Comparison of ENCODE assay signal across 20 mouse cellular contexts in the genomic region with DNA sequence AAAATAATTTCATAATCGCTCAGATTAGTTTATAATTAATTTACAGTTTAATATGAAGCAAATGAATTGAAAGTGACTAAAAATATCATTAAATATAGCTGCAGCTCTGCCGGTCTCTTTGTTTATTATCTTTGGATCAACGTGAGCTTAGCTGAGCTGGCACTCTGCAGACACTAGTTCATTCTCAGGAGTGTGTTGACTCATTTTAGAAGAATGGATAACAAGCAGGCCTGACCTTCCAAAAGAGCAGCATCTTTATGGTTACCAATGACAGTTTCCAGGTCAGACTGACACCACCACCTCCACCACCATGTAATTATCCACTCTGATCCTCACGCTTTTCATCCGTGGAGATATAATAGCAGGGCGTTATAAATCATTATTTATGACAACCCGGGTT.
"Had no signal": no experiment of that assay in that cellular context is flagged by ENCODE, and none has a peak within 500 bp of the region (broad histone marks: within the 10 kb centered on the region; RNA-seq: fewer than 3 reads in every experiment).

No protein-coding gene starts in this region.

- H3K36me3 ChIP-seq: limb, embryonic 10.5 days; limb, embryonic 13.5 days; liver, embryonic 13.5 days; neural tube, embryonic 13.5 days had no signal

- H3K9me3 ChIP-seq: limb, embryonic 10.5 days; limb, embryonic 13.5 days; liver, embryonic 13.5 days; neural tube, embryonic 13.5 days had no signal

- ATAC-seq: intestine, embryonic 16.5 days had no signal

- H3K4me3 ChIP-seq: layer of hippocampus, adult 2 months; limb, embryonic 10.5 days; limb, embryonic 13.5 days; liver, embryonic 13.5 days; myocyte; neural tube, embryonic 13.5 days had no signal

- DNase-seq: kidney, adult 18-20 months; kidney, adult 9 months; kidney, postnatal 14 days; layer of hippocampus, adult 9-11 months; liver; liver, embryonic 13.5 days; lung, adult 2 months; lung, postnatal 14 days; lung, postnatal 4 days; right cerebral cortex, postnatal 4 days; thymus, adult 2 months; thymus, postnatal 14 days; thymus, postnatal 4 days had no signal

- H3K27me3 ChIP-seq: liver, embryonic 13.5 days; neural tube, embryonic 13.5 days had no signal

- H3K9ac ChIP-seq: limb, embryonic 13.5 days; liver, embryonic 13.5 days; neural tube, embryonic 13.5 days had no signal

- H3K4me2 ChIP-seq: limb, embryonic 13.5 days; liver, embryonic 13.5 days; neural tube, embryonic 13.5 days had no signal

- H3K27ac ChIP-seq: layer of hippocampus, adult 2 months; limb, embryonic 10.5 days; limb, embryonic 13.5 days; liver, embryonic 13.5 days; neural tube, embryonic 13.5 days; stomach, postnatal 0 days had no signal

- H3K4me1 ChIP-seq: limb, embryonic 10.5 days; limb, embryonic 13.5 days; liver, embryonic 13.5 days had no signal
